Comparison of ENCODE assay signal across 13 mouse cellular contexts in the genomic region with DNA sequence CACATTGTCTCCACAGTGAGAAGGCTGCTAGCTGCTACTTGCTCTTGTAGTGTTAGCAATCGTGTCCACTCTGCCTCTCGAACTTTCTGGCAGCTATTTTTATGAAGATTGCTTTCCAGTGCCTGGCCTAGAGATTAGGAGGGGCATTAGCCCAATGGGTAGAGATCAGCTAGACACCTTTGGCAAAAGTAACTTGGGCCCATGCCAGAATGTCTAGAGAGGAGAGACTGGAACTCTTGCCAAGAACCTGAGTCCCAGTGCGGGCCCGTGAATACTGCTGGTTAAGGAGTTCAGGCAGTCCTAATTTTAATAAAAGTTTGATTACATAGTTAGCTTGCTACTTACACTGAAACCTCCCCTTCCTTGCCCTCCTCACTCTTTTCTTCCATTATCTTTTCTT.
A peak's percentile ranks its signal among the peaks of the same experiment; 100 is the strongest.
DNase-seq lines count a peak whose midpoint lies in the region; ATAC-seq lines count a peak whose summit lies in the region.
"Had no signal": no experiment of that assay in that cellular context is flagged by ENCODE, and none has a peak within 500 bp of the region (broad histone marks: within the 10 kb centered on the region; RNA-seq: fewer than 3 reads in every experiment).

No protein-coding gene starts in this region.

- H3K27ac ChIP-seq in heart, embryonic 13.5 days (replicated peaks) = 0 out of 2 replicates have a peak overlapping the region, but pooled peaks have one; percentile 5
- no peak overlapping the region for H3K27ac ChIP-seq in hindbrain, embryonic 10.5 days
- H3K27ac ChIP-seq: lung, embryonic 15.5 days; neural tube, embryonic 13.5 days had no signal

- no peak overlapping the region for H3K9ac ChIP-seq in heart, embryonic 13.5 days
- H3K9ac ChIP-seq: lung, embryonic 15.5 days; neural tube, embryonic 13.5 days had no signal

- DNase-seq in cerebellum, postnatal 14 days = peak; percentile 58 to 63
- no peak for DNase-seq in cerebellum, adult 9-11 months
- peak; percentile 29 for DNase-seq in left cerebral cortex, postnatal 4 days
- DNase-seq in left cerebral cortex, adult 9 months (ENCODE audit: low spot score in 2 of 2) = no peak
- peak; percentile 44 to 50 for DNase-seq in kidney, postnatal 25 days
- DNase-seq in hindbrain, embryonic 10.5 days (ENCODE audit: low spot score) = no peak
- no peak for DNase-seq in layer of hippocampus, postnatal 14 days (ENCODE audit: low spot score in 2 of 2)
- DNase-seq: embryo, embryonic 11 days; thymus, postnatal 14 days had no signal

- 26% methylated on average over 4 of the region's 4 CpGs for WGBS in heart, embryonic 13.5 days
- 85% methylated on average over 4 of the region's 4 CpGs for WGBS in hindbrain, embryonic 10.5 days

- H3K4me2 ChIP-seq in heart, embryonic 13.5 days = no peak overlapping the region
- H3K4me2 ChIP-seq: lung, embryonic 15.5 days; neural tube, embryonic 13.5 days had no signal

- peaks cover 10% of the 10 kb centered on the region for H3K4me1 ChIP-seq in heart, embryonic 13.5 days
- H3K4me1 ChIP-seq in hindbrain, embryonic 10.5 days (replicated peaks) = no peaks in the 10 kb centered on the region
- H3K4me1 ChIP-seq: lung, embryonic 15.5 days; neural tube, embryonic 13.5 days had no signal

- intact Hi-C loops in left cerebral cortex, postnatal 4 days (cut with DNase I) = no loop called here

- H3K27me3 ChIP-seq in heart, embryonic 13.5 days (replicated peaks) = no peaks in the 10 kb centered on the region
- no peaks in the 10 kb centered on the region for H3K27me3 ChIP-seq in hindbrain, embryonic 10.5 days (ENCODE audit: insufficient read depth, poor library complexity, severe bottlenecking)
- H3K27me3 ChIP-seq: lung, embryonic 15.5 days; neural tube, embryonic 13.5 days had no signal

- H3K9me3 ChIP-seq in heart, embryonic 13.5 days = no peaks in the 10 kb centered on the region
- H3K9me3 ChIP-seq in hindbrain, embryonic 10.5 days = no peaks in the 10 kb centered on the region
- H3K9me3 ChIP-seq: lung, embryonic 15.5 days; neural tube, embryonic 13.5 days had no signal

- ATAC-seq in heart, embryonic 13.5 days (ENCODE audit: extremely low read depth, insufficient number of reproducible peaks, low FRiP score, low TSS enrichment) = no peak
- ATAC-seq: midbrain, embryonic 16.5 days had no signal

- H3K4me3 ChIP-seq in heart, embryonic 13.5 days = no peak overlapping the region
- H3K4me3 ChIP-seq in hindbrain, embryonic 10.5 days = no peak overlapping the region
- H3K4me3 ChIP-seq: lung, embryonic 15.5 days; neural tube, embryonic 13.5 days had no signal

- H3K36me3 ChIP-seq in heart, embryonic 13.5 days = no peaks in the 10 kb centered on the region
- H3K36me3 ChIP-seq in hindbrain, embryonic 10.5 days = no peaks in the 10 kb centered on the region
- H3K36me3 ChIP-seq: lung, embryonic 15.5 days; neural tube, embryonic 13.5 days had no signal

Comparison
In these comparisons a context has a peak if more than half of its experiments do, and no peak if none do; other contexts are left out.
1. DNase-seq: peak in cerebellum, postnatal 14 days (2 of 2), left cerebral cortex, postnatal 4 days (single experiment) and kidney, postnatal 25 days (2 of 2); none in cerebellum, adult 9-11 months (single experiment), left cerebral cortex, adult 9 months (0 of 2), hindbrain, embryonic 10.5 days (single experiment) and layer of hippocampus, postnatal 14 days (0 of 2).